In genomic region chr17:48410299-48410785, GRCm38 (mm10) we compare ENCODE assay signal across 8 mouse cellular contexts. TPM values are rescaled to one million over a fixed set of nuclear protein-coding genes. Genes with fewer than 3 reads are reported as not detected.
DNase-seq lines count a peak whose midpoint lies in the region; ATAC-seq and TF ChIP-seq lines count a peak whose summit lies in the region.

No protein-coding gene starts in this region.

- H3K9me3 ChIP-seq in E14TG2a.4 (ENCODE audit: low read length), result no peaks in the 10 kb centered on the region
- H3K9me3 ChIP-seq in erythroblast, embryonic 14.5 days (ENCODE audit: control insufficient read depth, low read length), result no peaks in the 10 kb centered on the region
- H3K9me3 ChIP-seq in limb, embryonic 12.5 days, result no peaks in the 10 kb centered on the region
- H3K9me3 ChIP-seq in neural tube, embryonic 15.5 days (replicated peaks), result no peaks in the 10 kb centered on the region

- peak overlapping the region; percentile 99 for H3K4me3 ChIP-seq in E14TG2a.4 (replicated peaks; ENCODE audit: low read length)
- H3K4me3 ChIP-seq in erythroblast, embryonic 14.5 days (replicated peaks), result peak overlapping the region; percentile 70
- H3K4me3 ChIP-seq in limb, embryonic 12.5 days (replicated peaks), result peak overlapping the region; percentile 84
- peak overlapping the region; percentile 90 for H3K4me3 ChIP-seq in neural tube, embryonic 15.5 days (replicated peaks)

- H3K4me1 ChIP-seq in E14TG2a.4 (replicated peaks; ENCODE audit: low read depth, low read length), result peaks cover 52% of the 10 kb centered on the region
- H3K4me1 ChIP-seq in erythroblast, embryonic 14.5 days (ENCODE audit: control insufficient read depth), result peaks cover 58% of the 10 kb centered on the region
- peaks cover 16% of the 10 kb centered on the region for H3K4me1 ChIP-seq in limb, embryonic 12.5 days (replicated peaks)
- H3K4me1 ChIP-seq in neural tube, embryonic 15.5 days, result peaks cover 32% of the 10 kb centered on the region

- under 1% methylated on average over 13 of the region's 13 CpGs for WGBS in limb, embryonic 12.5 days
- WGBS in neural tube, embryonic 15.5 days, result 0% methylated on average over 13 of the region's 13 CpGs

- peak overlapping the region; percentile 89 for H3K9ac ChIP-seq in limb, embryonic 12.5 days (replicated peaks)
- peak overlapping the region; percentile 66 for H3K9ac ChIP-seq in neural tube, embryonic 15.5 days (replicated peaks)

- no peak for DNase-seq in cerebellum, adult 8-10 months
- DNase-seq in adrenal gland, postnatal 14 days, result no peak
- no peak for DNase-seq in left cerebral cortex, adult 18-20 months (ENCODE audit: low spot score in 2 of 2)

- H3K27ac ChIP-seq in limb, embryonic 12.5 days, result peak overlapping the region; percentile 100
- H3K27ac ChIP-seq in neural tube, embryonic 15.5 days (replicated peaks), result peak overlapping the region; percentile 99

- TF ChIP-seq CTCF in E14TG2a.4 (conservative IDR thresholded peaks at IDR 0.05; ENCODE audit: low read length), result no peak

- H3K36me3 ChIP-seq in E14TG2a.4 (ENCODE audit: insufficient read depth, low read length), result peaks cover 61% of the 10 kb centered on the region
- peaks cover 63% of the 10 kb centered on the region for H3K36me3 ChIP-seq in erythroblast, embryonic 14.5 days (ENCODE audit: control insufficient read depth)
- peaks cover 28% of the 10 kb centered on the region for H3K36me3 ChIP-seq in limb, embryonic 12.5 days
- peaks cover 7% of the 10 kb centered on the region; the same call in 1 of the 2 replicates for H3K36me3 ChIP-seq in neural tube, embryonic 15.5 days

- 0 out of 2 replicates have a peak, but pooled peaks have one; percentile 2 for ATAC-seq in cerebellum, adult (ENCODE audit: insufficient number of reproducible peaks, low FRiP score, low TSS enrichment)
- ATAC-seq in limb, embryonic 12.5 days (ENCODE audit: insufficient number of reproducible peaks, insufficient read depth, low FRiP score, low TSS enrichment, low read depth), result peak; percentile 4; the same call in 1 of the 2 replicates
- peak; percentile 16 for ATAC-seq in neural tube, embryonic 15.5 days (ENCODE audit: low FRiP score)

- H3K27me3 ChIP-seq in E14TG2a.4 (ENCODE audit: insufficient read depth, low read length), result no peaks in the 10 kb centered on the region
- H3K27me3 ChIP-seq in erythroblast, embryonic 14.5 days (ENCODE audit: control insufficient read depth), result no peaks in the 10 kb centered on the region
- H3K27me3 ChIP-seq in limb, embryonic 12.5 days, result no peaks in the 10 kb centered on the region
- H3K27me3 ChIP-seq in neural tube, embryonic 15.5 days (replicated peaks), result no peaks in the 10 kb centered on the region

- H3K4me2 ChIP-seq in limb, embryonic 12.5 days, result peak overlapping the region; percentile 67
- H3K4me2 ChIP-seq in neural tube, embryonic 15.5 days, result peak overlapping the region; percentile 85

RNA-seq across cellular contexts. Expression of gene Oard1, which starts 0.5 kb away (rescaled TPM):
- 1.1 and 2.0 TPM in 2 replicates for polyA plus RNA-seq in erythroblast, embryonic 14.5 days (2012)
- polyA plus RNA-seq in limb, embryonic 12.5 days (2016; fragmentation: Nextera tagmentation; extraction: Ambion mirVana), result 59.5 and 61.4 TPM in 2 replicates
- 29.4 and 39.3 TPM in 2 replicates for polyA plus RNA-seq in neural tube, embryonic 15.5 days (2015; fragmentation: Nextera tagmentation; extraction: Ambion mirVana)
- total RNA-seq in adrenal gland, postnatal 14 days (2021), result 18.7 and 22.9 TPM in 2 replicates
- total RNA-seq in left cerebral cortex, adult 18-20 months (2021), result 10 to 100 TPM; 11.9 to 14.6 TPM

RNA-seq across cellular contexts. Expression of gene Nfya, which starts 0.6 kb away (rescaled TPM):
- polyA plus RNA-seq in erythroblast, embryonic 14.5 days (2012), result 1.3 and 1.7 TPM in 2 replicates
- polyA plus RNA-seq in limb, embryonic 12.5 days (2016; fragmentation: Nextera tagmentation; extraction: Ambion mirVana), result 19.7 and 21.3 TPM in 2 replicates
- 9.1 and 9.5 TPM in 2 replicates for polyA plus RNA-seq in neural tube, embryonic 15.5 days (2015; fragmentation: Nextera tagmentation; extraction: Ambion mirVana)
- total RNA-seq in adrenal gland, postnatal 14 days (2021), result 33.1 and 35.8 TPM in 2 replicates
- total RNA-seq in left cerebral cortex, adult 18-20 months (2021), result 10 to 100 TPM; 25.2 to 28.7 TPM

RNA-seq across cellular contexts. Expression of gene Apobec2, which starts 22.4 kb away (rescaled TPM):
- polyA plus RNA-seq in erythroblast, embryonic 14.5 days (2012), result 0.03 TPM in 1 of 2 replicates, not detected in the other
- polyA plus RNA-seq in limb, embryonic 12.5 days (2016; fragmentation: Nextera tagmentation; extraction: Ambion mirVana), result 8.1 and 8.2 TPM in 2 replicates
- 3.7 and 5.1 TPM in 2 replicates for polyA plus RNA-seq in neural tube, embryonic 15.5 days (2015; fragmentation: Nextera tagmentation; extraction: Ambion mirVana)
- total RNA-seq in adrenal gland, postnatal 14 days (2021), result 2.3 and 3.0 TPM in 2 replicates
- not detected for total RNA-seq in left cerebral cortex, adult 18-20 months (2021)

RNA-seq across cellular contexts. Expression of gene Tspo2, which starts 41.0 kb away (rescaled TPM):
- 34.5 and 96.9 TPM in 2 replicates for polyA plus RNA-seq in erythroblast, embryonic 14.5 days (2012)
- polyA plus RNA-seq in limb, embryonic 12.5 days (2016; fragmentation: Nextera tagmentation; extraction: Ambion mirVana), result 2.1 and 3.0 TPM in 2 replicates
- 0.69 and 1.1 TPM in 2 replicates for polyA plus RNA-seq in neural tube, embryonic 15.5 days (2015; fragmentation: Nextera tagmentation; extraction: Ambion mirVana)
- 1.9 and 4.6 TPM in 2 replicates for total RNA-seq in adrenal gland, postnatal 14 days (2021)
- total RNA-seq in left cerebral cortex, adult 18-20 months (2021), result not detected

RNA-seq across cellular contexts. Expression of gene Unc5cl, which starts 44.4 kb away (rescaled TPM):
- 1.5 and 1.6 TPM in 2 replicates for polyA plus RNA-seq in erythroblast, embryonic 14.5 days (2012)
- polyA plus RNA-seq in limb, embryonic 12.5 days (2016; fragmentation: Nextera tagmentation; extraction: Ambion mirVana), result 0.12 and 0.28 TPM in 2 replicates
- 0.18 and 4.4 TPM in 2 replicates for polyA plus RNA-seq in neural tube, embryonic 15.5 days (2015; fragmentation: Nextera tagmentation; extraction: Ambion mirVana)
- total RNA-seq in adrenal gland, postnatal 14 days (2021), result 0.11 and 0.56 TPM in 2 replicates
- under 1 TPM; 0.26 to 0.42 TPM for total RNA-seq in left cerebral cortex, adult 18-20 months (2021)

Comparison
In these comparisons a context has a peak if more than half of its experiments do, and no peak if none do; other contexts are left out.
1. RNA of gene Oard1, which starts 0.5 kb away (polyA plus RNA-seq): 59.5 to 61.4 TPM in limb, embryonic 12.5 days and 29.4 to 39.3 TPM in neural tube, embryonic 15.5 days; 1.1 to 2.0 TPM in erythroblast, embryonic 14.5 days; every median in the first group is over 10 times any median in the second.
2. Peak in every context shown above with its lines, with median percentiles within 50 percentile points of each other: ATAC-seq and H3K4me3 ChIP-seq.